Mouse (Mus musculus): Measurements from ENCODE around the gene Plcl1.
"Not testable (repeated sequence)": the region's sequence is repeated elsewhere in the genome, so short reads cannot be mapped to it uniquely, and the experiment has no call there.

Gene Plcl1

DNA sequence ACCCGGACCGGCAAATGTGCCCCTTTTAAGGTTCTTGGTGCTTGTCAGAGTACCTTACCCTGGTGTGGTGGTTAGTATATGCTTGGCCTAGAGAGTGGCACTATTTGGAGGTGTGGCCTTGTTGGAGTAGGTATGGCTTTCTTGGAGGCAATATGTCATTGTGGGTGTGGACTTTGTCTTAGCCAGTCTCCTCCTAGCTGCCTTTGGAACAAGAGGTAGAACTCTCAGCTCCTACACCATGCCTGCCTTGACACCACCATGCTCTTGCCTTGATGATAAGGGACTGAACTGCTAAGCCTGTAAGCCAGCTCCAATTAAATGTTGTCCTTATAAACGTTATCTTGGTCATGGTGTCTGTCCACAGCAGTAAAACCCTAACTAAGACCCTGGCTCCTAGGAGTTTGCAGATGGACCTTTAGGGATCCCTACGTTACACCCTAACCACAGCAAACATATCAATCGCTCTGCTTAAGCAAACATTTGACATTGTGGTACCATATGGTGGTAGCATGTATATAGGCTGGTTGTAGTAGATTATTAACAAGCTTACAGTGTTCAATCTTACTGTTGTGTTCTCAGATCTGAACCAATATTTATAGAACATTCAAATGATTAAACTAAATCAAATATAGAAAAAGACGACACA lies 39.4 kb downstream of the Plcl1 start:
- no peak for DNase-seq (ENCODE audit: low spot score)

DNA sequence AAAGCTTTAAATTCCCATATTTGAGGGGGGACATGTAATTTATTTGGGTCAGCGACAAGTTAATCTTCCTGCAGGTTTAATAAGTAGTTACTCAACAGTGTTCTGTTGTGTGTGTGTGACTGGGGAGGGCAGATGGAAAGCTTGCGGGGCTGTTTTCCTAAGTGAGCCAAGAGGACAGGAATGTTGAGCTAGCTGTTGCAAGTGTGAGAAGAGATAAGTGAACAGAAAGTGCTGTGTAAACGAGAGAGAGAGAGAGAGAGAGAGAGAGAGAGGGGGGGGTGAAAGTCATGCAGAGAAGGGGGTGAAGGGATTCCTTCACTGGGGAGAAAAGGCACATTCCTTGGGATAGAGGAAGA lies 39.9 kb downstream of the Plcl1 start:
- no peak for DNase-seq (ENCODE audit: low spot score)

DNA sequence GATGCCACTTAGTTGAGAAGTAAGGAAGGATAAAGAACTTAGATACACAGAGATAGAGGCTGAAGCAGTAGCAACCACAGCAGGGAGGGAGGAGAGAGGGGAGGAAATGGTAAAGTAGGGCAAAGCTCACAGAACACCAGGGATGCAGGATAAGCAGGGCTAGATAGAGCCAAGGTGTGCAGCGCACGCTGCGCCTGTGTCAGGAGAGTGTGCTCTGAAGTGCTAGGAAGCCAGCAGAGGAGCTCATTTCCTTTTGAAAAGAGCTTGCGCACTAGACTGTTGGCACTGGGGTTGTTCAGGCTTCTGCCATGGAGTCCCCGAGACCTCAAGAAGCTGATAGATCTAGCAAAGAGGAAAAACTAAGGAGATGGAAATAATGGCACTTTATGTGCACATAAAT lies 40.6 kb downstream of the Plcl1 start:
- no peak for DNase-seq (ENCODE audit: low spot score)

DNA sequence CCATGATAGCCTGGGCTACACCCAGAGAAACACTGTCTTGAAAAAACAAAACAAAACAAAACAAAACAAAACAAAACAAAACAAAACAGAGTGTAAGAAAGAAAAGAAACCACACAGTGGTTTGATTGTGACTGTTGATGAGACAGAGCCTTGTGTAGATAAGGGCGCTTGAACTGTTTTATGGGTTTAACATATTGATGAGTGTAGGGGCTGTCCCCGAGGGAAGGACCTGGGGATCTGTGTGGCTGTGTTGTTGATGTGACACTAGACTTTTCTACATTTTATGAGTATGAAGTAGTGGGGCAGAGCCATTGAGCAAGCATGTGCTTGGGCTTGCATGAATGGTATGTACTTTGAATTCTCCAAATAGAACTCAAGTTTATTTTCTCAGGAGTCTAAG lies 41.2 kb downstream of the Plcl1 start:
- DNase-seq (ENCODE audit: low spot score) = no peak

DNA sequence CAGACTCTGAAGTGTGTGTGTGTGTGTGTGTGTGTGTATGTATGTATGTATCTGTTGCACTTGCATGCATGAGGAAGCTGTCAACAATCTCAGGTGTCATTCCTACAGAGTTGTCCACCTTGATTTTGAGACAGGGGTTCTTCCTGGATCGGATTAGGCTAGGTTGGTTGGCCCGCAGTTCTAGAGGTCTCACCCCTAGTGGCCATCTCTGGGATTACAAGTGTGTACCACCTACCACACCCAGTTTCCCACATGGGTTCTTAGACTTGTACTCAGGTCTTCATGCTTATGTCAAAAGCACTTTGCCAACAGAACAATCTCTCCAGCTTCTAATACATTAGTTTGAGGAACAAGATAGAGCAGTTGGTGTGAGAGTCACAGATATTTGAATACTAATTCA lies 41.9 kb downstream of the Plcl1 start:
- DNase-seq (ENCODE audit: low spot score) = no peak

DNA sequence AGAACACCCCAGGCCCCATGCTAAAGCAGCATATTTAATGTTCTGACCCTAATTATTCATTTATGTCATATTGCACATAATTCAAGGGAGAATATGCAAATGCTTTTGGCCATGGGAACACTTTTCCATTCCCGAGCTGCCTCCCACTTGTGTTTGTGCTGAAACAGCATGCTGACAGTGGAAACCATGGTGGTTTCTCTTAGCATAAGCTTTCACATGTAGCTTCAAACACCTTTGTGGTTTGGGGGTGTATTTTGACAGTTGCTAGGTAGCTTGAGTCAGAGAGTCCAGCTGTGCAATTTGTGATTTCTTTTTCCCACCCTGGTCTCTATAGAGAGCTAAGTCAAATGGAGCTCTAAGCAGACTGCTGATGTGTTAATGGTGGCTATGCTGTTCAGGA lies 42.4 kb downstream of the Plcl1 start:
- DNase-seq (ENCODE audit: low spot score) = no peak

DNA sequence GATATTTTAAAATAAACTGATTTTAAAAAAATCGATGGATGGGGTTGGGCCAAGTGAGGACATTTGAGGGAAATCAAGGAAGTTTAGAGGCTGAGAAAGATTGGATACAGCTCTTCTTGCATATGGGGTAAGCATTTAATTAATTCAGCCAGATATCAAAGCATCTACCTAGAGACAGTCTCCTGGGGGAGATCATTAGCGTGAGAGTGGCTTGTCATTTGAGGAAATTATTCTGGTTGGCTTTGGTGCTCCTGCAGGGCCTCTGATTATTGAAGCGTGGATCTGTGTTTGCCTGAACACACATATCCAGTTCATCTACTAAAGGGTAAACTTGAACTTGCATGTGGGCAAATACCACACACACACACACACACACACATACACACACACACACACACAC lies 44.1 kb downstream of the Plcl1 start:
- no peak for DNase-seq (ENCODE audit: low spot score)

DNA sequence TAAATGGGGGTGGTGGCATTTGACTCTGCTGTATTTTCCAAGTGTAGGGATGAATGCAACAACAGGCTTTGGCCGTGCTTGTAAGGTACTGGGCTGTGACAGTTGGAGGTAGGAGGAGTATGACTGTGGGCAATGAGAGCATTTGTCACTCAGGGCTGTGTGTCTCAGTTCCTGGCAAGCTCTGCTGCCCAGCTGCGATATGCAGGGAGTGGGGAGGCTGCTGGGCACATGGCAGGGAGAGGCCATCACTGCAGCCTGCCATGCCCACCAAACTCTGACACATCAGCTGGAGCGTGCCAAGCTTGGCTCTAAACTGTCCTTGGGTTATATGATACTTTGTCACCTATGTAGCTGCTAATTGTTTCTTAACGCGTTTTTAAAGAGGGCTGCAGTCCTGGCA lies 48.4 kb downstream of the Plcl1 start:
- DNase-seq (ENCODE audit: low spot score) = no peak

DNA sequence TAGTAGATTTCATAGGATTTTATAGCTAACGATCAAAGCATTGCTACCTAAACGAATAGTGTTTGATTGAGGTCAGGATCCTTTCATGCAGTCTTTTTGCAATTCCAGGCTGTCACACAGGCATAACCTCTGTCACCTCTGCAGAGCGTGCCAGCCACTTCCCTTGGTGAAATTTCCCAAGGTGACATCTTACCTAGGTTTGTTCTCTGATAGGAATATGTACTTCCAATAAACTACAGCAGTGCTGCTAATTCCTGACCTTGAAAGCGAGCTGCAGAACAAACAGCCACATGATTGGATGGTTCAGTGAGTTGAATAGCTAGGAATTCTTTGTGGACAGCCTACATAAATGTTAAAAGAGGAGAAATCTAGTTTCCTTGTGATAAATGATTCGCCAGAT lies 56.6 kb downstream of the Plcl1 start:
- no peak for DNase-seq (ENCODE audit: low spot score)

DNA sequence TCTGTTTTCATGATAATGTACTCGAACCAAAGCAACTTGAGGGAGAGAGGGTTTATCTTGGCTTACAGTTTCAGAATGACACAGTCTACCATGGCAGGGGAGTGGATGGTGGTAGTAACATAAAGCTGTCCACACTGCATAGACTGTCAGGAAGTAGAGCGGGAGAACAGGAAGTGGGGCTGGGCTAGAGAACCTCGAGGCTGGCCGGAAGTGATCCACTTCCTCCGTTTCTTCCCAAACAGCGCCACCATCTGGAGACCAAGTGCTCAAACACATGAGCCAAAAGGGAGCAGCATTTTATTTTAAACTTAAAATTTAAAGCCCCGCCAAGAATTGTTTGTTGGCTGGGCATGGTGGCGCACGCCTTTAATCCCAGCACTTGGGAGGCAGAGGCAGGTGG lies 68.0 kb downstream of the Plcl1 start:
- no peak for DNase-seq (ENCODE audit: low spot score)

DNA sequence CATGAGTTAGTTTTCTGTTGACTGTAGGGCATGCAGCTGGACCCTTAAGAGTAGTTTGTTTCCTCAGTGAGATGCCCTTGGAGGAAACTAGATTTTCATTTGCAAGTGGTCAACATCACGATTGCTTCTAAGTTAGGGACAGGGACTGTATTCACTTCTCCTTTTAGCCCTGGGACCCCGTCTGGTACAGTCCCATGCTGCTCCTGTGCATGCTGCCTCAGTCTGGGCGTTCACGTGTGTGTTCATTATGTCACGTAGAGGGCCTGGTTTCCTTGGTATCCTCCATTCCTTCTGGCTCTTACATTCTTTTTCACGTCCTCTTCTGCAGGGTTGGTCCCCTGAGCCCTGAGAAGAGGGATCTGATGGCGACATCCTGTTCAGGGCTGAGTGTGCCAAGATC lies 69.3 kb downstream of the Plcl1 start:
- no peak for DNase-seq (ENCODE audit: low spot score)

DNA sequence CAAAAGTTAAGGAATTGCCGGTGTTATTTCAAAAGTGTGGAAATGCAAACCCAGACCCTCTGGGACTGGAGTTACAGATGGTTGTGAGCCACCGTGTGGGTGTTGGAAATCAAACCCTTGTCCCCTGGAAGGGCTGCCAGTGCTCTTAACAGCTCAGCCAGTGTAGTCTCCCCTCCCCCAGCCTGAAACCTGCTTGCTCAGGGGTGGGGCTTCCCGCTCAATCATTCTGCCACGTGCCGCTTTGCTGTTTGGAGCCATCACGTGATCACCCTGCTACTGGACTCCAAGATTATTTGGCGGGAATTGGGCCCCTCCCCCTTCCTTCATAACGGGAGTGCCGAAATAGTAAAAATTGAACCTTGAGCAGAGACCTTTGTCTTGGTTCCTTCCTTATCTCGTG lies 81.7 kb downstream of the Plcl1 start:
- DNase-seq (ENCODE audit: low spot score) = not testable (repeated sequence)

DNA sequence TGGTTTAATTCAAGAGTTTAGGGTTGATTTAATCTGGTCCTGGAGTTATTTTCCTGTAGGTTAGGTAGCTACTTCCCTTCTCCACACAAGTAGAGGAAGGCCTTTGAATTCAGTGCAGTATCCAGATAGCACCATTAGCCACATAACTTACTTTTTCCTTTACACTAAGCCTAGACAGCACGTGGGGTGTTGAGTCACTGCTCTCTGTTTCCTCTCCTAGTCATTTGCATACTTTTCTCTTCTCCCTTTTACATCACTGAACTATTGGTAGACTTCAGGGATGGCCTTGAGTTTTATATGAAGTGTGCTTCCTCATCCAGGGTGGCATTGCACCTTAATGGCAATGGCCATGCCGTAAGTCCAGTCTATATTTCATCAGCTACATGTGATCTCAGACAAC lies 82.5 kb downstream of the Plcl1 start:
- no peak for DNase-seq (ENCODE audit: low spot score)

DNA sequence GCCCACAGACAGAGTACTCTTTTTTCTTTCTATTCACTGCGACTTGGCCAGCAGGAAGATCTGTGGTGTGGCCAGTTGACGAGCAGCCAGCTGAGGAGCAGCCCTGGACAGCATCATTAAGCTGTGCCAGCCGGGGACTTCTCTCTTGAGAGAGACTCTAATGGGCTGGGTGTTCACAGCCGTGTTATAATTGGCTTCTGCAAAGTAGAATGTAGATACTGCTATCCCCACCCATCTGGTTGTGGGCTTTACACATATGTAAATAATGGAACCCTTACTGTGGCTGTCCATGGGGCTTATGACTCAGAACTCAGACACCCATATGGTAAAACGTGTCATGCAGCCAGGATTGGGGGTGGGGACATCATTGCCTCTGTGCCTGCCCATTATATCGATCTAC lies 83.6 kb downstream of the Plcl1 start:
- DNase-seq (ENCODE audit: low spot score) = no peak

DNA sequence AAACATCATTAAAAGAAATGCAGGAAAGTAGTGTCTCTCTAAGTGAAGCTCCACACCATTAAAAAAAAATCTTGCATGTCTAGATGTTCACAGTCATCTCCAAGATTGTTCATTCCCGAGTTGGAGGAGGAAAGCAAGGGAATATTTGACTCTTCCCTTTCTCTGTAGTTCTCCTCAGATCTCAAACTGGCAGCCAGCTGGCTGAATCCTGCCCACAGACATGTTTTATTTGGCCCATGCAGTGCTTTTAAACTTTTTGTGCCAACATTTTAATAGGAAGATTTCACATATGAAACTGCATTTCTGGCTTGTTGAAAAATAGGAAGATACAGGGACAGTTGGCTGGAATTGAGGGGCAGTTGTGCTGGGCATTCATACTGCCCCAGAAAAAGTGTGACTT lies 94.2 kb downstream of the Plcl1 start:
- DNase-seq (ENCODE audit: low spot score) = no peak

DNA sequence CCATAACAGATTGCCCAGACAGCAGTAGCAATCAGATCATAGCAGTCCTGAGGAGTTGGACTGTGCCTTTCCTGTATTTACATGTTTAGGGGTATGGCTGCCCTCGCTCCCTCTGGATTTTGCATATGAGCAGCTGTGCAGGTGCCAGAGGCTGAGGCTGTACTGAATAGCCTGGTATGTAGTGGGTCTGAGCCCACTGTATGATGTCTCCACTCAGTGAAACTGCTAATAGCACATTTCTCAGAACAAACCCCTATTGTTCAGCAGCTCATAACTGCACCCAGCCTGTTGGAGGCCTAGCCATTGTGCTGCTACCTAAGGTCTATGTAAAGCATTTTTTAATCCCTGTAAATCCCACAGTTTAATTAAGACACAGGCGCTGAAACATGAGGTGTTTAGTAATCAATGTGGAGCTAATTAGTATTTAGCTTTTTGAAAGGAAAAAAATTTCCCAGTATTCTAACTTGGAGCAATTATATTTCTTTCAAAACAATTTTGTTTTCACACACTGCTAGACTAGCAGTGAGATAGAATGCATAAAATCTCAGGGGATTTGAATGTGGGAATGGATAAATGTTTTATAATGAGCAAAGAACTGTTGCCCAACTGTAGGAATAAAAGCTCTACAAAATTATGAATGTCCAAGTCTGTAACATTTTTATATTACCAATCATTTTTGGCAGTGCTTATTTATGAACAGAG lies 95.4 kb downstream of the Plcl1 start:
- no peak for DNase-seq (ENCODE audit: low spot score)

DNA sequence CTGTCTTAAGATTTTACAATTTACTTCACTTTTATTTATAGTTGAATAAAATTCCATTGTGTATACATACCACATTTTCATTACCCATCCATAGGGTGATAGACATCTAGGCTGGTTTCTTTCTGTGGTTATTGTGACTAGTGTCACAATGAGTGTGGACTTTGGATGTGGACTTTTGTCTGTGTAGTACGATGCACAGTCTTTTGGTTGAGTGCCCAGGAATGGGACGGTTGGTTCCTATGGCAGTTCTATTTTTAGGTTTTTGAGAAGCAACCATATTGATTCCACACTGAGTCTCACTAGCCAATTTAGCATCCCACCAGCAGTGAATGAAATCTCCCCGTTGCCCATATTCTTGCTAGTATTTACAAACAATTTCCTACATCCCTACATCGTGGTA lies 100.1 kb downstream of the Plcl1 start:
- DNase-seq (ENCODE audit: low spot score) = no peak

DNA sequence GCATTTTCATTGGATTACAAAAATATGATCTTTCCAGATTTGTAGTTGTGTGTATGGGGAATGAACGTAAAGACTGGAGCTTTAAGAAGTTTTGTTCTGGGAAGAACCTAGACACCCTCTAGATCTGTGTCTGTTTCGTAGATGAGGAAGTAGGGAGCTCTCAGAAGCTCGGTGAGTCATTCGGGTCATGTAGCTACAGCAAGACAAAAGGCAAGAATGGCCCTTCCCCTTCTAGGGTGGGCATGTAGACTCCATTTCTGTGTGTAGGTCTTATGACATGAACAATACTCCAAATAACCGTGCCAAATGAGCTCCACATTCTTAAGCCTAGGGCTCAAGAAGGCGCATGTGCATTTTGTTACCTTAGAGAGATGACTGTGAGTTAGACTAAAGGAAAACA lies 101.3 kb downstream of the Plcl1 start:
- no peak for DNase-seq (ENCODE audit: low spot score)

DNA sequence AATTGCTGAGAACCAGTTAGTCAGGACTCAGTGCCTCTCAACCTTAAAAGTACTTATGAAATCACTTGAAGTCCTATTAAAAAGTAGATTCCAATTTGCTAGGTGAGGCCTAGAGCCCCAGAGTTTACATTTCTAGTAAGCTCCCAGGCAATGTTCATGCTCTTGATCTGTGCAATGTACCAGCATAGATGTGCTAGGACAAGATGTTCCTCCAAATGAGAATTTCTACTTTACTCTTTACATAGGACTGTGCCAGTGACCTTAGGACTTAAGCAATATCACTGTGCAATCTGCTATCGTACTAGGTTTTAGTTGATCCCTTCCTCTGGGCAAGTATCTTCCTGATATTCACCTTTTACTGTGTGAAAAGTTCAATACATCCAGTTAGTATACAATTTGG lies 103.9 kb downstream of the Plcl1 start:
- DNase-seq (ENCODE audit: low spot score) = no peak

DNA sequence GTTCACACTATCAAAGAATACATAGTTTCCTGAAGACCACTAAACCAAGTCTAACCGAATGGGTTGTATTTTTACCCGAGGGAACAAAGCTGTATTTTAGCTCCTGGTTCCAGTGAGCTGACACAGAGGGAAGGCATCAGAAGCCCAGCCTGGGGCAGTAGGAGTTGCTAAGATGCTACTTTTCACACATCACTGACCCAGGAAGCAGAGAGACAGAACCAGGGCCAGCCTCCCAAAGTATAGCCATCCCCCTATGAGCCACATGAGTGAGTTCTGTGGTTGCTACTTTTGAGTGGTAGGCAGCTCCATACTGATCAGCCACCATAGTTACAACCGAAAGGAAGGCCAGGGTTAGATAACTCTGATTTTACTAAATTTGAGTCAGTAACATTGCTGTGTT lies 106.4 kb downstream of the Plcl1 start:
- DNase-seq (ENCODE audit: low spot score) = no peak

DNA sequence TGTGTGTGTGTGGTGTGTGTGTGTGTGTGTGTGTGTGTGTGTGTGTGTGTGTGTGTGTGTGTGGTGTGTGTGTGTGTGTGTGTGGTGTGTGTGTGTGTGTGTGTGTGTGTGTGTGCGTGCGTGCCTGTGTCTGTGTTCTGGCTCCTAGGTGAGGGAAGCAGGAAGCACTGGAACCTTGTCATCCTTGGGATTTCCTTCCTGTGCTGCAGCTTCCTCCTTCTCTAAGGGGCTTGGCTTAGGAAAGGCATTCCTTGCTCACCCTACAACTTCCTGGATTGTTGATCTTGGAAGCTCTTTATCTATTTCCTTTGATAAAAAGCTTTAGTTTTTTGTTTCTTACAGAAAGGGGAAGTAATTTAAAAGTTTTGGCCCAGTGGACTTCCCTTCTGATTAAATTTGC lies 107.1 kb downstream of the Plcl1 start:
- DNase-seq (ENCODE audit: low spot score) = not testable (repeated sequence)

DNA sequence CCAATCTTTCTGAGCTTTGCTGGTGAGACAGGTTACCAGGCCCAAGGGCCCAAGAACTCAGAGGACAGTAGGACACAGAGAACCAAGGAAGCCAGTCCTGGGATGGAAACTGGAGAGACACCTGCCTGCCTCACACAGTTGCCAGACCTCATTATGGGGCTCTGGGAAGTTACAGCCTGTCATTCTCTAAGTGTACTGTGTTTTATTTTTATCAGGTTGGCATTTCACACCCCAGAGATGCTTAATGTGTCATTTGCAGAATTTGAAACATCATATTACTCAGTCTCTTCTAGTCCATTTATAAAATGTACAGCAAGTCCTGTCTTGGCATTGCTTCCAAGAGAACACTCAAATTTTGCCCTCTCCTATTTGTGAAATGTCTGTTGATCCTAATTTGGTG lies 111.5 kb downstream of the Plcl1 start:
- DNase-seq (ENCODE audit: low spot score) = no peak

DNA sequence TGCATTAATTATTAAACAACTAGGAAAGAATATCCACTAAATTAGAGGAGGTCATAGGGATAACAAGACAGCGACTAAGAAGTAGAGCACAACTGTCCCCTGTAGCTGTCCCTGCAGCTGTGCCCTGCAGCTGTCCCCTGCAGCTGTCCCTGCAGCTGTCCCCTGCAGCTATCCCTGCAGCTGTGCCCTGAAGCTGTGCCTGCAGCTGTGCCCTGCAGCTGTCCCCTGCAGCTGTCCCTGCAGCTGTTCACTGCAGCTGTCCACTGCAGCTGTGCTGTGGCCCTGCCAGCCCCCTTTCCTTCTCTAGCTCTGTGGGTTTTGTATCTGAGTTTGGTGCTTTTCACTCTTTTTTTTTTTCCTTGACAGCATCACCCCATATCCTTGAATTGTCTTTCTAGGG lies 118.2 kb downstream of the Plcl1 start:
- DNase-seq (ENCODE audit: low spot score) = no peak

DNA sequence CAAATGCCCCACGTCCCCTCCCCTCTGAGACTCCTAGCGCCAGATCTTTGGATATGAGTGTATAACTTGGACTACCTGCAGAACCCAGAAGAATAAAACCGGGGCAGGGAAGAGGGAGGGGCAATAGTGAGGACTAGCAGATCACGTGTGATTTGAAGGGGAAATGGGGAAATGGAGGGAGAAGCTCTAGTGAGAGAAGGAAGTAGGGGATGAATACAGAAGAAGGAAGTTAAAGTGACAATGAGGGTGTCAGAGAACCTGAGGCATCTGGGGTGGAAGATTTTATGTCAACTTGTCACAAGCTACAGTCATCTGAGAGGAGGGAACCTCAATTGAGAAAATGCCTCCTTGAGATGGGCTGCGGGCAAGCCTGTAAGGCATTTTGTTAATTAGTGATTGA lies 119.4 kb downstream of the Plcl1 start:
- DNase-seq (ENCODE audit: low spot score) = no peak

Data from ovary, adult 18-20 months (tissue).